Mouse (Mus musculus) thymus, postnatal 0 days (tissue): ENCODE measurements around the gene Heatr4. TPM values are rescaled to one million over a fixed set of nuclear protein-coding genes. Genes with fewer than 3 reads are reported as not detected.

ENCODE experiments used
- DNase-seq: peaks from one replicate; pipeline ENCODE4 v3.0.0-alpha.2; 2015; ENCODE audit warnings: low spot score
- polyA plus RNA-seq: library from polyadenylated mRNA; unstranded; fragments of >200 nt; fragmentation: Nextera tagmentation; extraction: Ambion mirVana; gene quantifications from 2 replicates; pipeline ENCODE4 v1.2.1, GENCODE M21; 2015

The Heatr4 gene
- polyA plus RNA-seq, 1 experiment from 2014 or later: 0.04 TPM

DNA sequence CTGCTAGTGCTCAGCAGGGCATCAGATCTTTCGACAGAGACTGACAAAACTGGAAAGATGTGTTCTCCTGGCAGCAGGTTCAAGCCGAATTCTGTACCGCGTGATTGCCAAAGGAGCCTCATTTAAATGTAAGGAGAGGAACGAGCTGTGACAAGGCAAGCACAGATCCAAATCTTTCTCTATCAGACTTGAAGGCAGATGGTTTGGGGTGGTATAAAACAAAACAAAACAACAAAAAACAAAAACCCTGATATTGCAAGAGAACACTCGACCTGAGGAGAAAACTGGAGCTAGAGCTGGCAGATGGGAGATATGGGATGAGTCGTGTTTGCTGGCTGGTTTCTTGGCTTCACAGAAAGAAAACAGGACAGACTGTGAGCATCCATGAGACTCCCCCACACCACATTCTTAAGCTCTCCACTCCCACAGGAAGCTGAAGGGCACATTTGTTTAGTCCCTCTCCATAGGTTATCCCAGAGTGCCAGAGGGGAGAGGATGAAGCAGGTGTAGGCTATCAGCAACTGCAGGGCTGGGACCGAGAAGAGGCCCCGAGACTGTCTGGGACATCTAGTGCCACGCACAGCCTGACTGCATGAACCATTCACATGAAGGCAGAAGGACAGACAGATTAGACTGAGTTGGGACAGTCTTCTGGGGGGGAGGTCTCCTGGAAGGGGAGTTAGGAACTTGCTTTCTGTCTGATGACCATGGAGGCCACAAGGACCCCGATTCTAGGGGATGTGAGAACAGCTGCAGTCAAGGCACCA lies 13.9 kb upstream of the Heatr4 start:
- DNase-seq: no peak

DNA sequence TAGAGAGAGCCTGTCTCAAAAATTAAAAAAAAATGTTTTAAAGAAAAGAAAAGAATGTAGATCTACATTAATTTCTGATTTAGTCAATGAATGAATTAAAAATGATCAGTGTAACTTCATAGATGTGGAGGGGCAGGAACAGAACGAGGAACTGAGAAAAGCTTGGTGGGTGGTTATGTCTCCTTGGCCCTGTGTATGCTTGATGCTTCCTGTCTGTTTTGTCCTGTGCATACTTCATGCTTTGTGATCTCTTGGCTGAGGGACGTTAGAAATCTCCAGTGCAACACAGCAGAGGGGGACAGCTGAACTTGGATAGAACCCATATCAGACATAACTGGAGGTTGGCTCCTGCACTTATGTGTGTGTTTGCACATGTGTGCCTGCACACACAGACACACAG lies 12.6 kb upstream of the Heatr4 start:
- DNase-seq: no peak

- no peak for DNase-seq
Observed at GRCm38 (mm10) chr12:83989378-83989777, 4.7 kb upstream of the Heatr4 start.

GRCm38 (mm10) chr12:83988483-83988882 lies 3.8 kb upstream of the Heatr4 start:
- DNase-seq: no peak

DNA sequence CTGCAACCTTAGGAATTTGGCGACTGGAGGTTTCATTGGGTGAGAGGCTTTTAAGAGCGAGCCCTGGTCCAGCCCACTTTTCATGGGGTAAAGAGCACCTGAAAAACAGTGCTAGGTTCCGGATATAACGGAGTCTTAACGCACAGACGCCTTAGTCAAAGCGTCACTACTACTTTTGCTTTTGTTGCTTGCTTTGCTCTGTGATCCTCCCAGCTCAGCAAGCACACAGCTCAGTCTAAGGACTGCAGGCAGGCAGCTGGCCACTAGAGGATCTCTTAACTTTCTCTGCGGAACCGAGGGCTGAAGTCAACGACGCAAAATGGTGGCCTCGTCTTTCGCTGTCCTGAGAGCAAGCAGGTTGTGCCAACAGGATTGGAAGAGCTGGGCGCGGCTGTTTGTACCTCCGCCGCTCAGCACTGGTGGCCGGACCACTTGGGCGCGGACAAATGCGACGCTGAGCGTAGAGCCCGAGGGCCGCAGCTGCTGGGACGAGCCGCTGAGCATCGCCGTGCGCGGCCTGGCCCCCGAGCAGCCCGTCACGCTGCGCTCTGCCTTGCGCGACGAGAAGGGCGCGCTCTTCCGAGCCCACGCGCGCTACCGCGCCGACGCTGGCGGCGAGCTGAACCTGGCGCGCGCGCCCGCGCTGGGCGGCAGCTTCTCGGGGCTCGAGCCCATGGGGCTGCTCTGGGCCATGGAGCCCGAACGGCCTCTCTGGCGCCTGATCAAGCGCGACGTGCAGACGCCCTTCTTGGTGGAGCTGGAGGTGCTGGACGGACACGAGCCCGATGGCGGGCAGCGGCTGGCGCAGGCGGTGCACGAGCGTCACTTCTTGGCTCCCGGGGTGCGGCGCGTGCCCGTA lies 3.2 kb upstream of the Heatr4 start, which contains the start of gene Acot2:
TSS of gene Acot2 (plus strand) at position 279 of the 859 bp plus-strand sequence.
- peak; percentile 90 for DNase-seq

DNA sequence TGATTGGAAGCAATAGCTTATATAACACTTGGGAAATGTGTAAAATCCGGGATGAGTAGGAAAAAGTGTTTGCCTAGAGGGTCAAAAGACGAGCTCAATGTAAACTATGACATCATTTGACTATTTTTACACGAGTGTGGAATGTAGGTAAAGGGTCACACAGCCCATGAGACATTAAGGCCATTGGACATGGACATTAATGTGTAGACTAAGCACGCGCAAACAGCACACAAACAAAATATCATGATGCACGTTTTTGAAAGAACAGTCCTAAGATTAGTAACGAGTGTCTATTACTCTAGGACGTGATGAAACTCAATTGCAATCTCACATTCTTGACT lies 2.6 kb upstream of the Heatr4 start:
- DNase-seq: no peak

GRCm38 (mm10) chr12:83981615-83982014 lies 3.0 kb downstream of the Heatr4 start:
- no peak for DNase-seq

GRCm38 (mm10) chr12:83978862-83979261 lies 5.8 kb downstream of the Heatr4 start:
- DNase-seq: no peak

DNA sequence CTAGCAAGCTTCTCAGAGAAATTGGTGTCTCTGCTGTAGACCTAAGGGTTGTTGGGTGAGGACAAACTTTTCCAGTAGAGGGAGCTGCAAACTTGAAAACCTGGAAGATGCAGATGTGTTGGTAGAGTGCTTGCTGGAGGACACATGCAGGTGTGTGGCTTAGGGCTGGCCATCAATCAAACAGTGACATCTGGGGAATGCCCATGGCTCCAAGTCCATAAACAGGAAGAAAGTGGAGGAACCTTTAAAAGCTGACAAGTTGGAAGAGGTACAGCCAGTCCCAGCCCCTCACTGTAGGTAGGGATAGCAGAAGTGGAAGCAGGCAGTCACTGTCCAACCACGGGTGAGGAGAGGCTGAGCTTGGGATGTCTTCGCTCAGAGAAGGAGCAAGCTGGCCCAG lies 12.5 kb downstream of the Heatr4 start:
- peak; percentile 62 for DNase-seq

- DNase-seq: no peak
Observed at GRCm38 (mm10) chr12:83965235-83965634, 19.4 kb downstream of the Heatr4 start.

GRCm38 (mm10) chr12:83958278-83958677 lies 26.4 kb downstream of the Heatr4 start:
- no peak for DNase-seq

- DNase-seq: no peak
Observed at GRCm38 (mm10) chr12:83951711-83952575, 32.7 kb downstream of the Heatr4 start.

GRCm38 (mm10) chr12:83950840-83951701 lies 33.6 kb downstream of the Heatr4 start:
- peak; percentile 48 for DNase-seq

- DNase-seq: peak; percentile 83
Observed at GRCm38 (mm10) chr12:83950493-83950839, 34.2 kb downstream of the Heatr4 start, which contains the start of gene Riox1. Gene Riox1 (plus strand): TSS chr12:83950608.

DNA sequence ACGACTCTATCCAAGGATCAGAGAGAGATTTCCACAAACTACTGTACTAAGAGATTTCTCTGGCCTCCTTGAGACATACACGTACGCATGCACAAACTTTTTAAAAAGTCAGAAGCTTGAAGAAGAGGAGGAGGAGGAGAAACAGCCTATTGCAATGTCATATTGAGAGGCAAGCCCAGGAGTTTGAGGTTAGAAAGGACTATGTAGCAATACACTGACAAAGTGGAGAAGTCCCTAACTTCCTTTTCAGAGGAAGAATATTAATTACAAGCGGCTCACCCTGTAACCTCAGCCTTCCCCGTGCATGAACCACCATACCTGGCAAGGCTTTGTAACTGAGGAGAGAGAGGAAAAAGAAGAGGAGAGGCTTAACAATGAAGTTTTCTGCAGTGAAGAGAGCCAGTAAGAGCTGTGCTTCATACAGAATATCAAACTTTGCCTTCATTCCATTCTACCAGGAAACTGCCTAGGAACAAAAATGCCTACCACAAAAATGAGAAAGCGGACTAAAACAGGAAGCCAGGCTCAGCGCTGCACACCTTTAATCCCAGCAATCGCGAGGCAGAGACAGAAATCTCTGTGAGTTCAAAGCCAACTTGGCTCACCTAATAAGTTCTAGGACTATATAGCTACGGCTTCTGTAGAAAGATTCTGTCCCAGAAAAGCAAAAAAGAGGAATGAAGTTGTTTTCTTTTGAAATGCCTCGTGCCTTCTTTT lies 34.7 kb downstream of the Heatr4 start:
- DNase-seq: no peak

DNA sequence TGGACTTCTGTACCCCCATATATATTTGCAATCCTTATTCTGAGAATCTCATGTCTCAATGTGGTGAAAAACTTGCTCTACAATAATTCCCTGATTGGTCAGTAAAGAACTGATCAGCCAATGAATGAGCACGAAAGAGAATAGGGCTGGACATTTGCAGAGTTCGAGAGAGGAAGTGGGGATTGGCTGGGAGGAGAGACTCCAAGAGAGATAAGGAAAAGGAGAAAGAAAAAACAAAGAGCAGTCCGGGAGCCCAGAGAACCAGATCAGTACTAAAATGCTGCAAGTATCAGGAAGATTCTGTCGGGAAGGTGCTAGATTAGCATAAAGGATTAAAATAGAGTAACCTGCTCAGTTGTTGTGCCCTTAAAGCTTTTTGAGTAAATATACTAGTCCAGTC lies 35.6 kb downstream of the Heatr4 start:
- no peak for DNase-seq

DNA sequence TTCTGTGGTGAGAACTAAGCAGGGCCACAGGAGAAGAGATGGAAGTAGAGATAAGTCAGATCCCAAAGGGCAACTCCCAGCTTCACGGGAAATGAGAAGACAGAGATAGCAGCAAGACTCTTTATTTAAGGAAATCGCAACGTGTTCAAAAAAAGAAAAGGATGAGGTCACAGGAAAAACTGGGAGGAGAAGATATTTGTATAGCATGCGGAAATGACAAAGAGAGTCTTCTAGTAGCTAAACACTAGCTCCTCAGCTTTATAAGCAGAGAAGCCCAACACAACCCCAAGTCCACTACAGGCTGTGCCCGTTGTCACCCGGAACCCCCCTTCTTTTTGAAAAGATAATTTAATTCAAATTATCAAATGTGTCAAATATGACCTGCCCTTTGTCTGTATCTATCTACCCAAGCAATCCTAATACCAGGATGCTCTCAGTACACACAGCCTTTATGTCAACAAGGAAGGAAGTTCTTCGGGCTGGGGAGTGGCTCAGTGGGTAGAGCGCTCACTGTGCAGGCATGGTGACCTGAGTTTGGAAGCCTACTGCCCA lies 37.3 kb downstream of the Heatr4 start:
- DNase-seq: no peak

DNA sequence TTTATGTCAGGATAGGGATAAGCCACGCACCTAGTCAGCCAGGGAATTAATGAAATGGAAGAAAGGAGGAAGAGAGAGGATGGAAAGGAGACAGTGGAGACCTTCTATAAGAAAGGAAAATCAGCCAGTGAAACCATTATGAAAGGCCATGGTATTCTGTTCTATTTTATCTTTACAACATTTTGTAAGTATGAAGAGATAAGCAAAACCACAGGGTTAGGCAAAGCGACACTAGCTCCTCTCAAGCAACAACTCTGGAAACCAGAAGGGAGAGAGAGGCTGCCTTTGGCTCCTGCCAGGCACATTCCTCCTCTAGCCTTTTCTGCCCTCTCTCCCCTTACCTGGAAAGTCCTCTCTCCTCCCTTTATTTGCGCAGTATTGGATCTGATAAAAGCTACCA lies 42.7 kb downstream of the Heatr4 start:
- no peak for DNase-seq

GRCm38 (mm10) chr12:83940031-83940430 lies 44.6 kb downstream of the Heatr4 start:
- no peak for DNase-seq

DNA sequence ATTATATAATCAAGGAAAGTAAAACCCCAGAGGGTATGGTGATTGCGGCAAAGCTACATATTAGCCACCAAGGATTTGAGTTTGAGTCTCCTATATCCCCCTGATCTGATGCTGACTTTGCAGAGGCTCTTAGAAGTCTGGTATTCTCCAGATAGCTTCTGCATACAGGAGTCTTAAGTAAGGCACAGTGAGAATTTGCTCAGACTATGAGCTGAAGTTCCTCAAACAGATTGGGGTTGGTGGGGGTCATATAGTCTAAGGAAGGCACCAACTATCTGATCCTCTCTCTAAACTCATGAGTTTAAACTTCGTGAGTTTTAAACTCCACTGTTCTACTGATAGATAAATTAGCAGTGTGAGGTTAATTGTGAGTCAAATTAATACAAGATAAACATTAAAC lies 45.3 kb downstream of the Heatr4 start:
- DNase-seq: no peak
